Mouse (Mus musculus): ENCODE measurements around the gene Rp9.
A peak's percentile ranks its signal among the peaks of the same experiment; 100 is the strongest.
"Not testable (repeated sequence)": the region's sequence is repeated elsewhere in the genome, so short reads cannot be mapped to it uniquely, and the experiment has no call there.

The Rp9 gene

DNA sequence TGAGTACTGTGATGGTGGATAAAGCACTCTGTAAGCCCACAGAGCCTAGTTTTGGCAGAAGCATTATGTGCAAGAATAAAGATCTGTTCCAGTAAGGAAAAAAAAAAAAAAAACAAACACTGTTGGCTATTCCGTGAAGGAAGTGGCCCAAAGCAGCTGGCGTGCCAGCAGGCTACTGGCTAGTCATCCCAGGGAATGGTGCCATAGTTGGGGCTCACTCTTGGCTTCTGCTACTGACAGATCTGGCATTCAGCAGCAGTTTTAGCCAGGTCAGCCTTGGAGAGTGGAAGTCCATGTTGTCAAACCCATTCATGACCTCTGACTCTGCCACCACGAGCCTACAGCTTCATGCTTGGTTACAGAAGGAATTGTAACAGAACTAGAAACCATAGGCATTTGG is 7.6 kb downstream of the Rp9 start:
- peak; percentile 94 for DNase-seq (ENCODE audit: low read depth)

DNA sequence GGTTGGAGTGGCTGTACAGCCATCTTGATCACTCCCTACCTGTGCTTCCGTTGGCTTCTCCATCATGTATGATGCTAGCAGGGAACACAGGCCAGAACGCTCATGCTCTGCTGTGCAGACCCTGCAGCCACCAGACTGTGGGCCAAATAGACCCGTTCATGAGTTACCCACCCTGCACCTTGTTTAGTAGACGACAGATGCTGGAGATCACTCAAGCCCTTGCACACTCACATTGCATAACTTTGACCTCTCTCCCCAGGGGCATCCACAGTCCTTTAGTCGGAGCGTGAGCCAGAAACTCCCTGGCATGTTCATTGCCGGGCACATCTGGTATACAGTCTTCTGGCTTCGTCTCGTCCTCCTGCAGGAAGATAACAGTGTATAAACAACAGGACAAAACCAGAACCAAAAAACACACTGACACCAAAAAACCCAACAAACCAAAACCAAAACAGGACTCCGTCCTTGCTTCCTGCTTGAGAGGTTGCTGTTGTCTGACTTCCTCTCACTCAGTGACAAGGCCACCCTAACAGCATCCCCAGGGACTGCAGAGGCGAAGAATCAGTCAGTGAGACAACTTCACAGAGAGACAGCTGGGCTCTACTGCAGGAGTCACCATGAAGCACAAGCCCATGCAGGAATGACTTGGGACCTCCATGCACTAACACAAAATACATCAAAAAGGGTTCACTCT is 12.3 kb downstream of the Rp9 start:
- no peak for DNase-seq (ENCODE audit: low read depth)

DNA sequence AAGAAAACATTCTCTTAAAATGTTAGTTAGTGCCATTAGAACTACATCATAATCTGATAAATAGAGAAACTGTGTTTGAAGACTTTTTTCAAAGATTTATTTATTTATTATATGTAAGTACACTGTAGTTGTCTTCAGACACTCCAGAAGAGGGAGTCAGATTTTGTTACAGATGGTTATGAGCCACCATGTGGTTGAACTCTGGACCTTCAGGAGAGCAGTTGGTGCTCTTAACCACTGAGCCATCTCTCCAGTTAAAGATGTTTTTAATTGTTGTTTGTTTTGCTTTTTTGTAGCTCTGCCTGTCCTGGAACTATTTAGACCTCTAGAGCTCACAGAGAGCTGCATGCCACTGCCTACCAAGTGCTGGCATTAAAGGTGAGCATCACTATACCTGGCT is 14.5 kb downstream of the Rp9 start:
- no peak for DNase-seq (ENCODE audit: low read depth)

DNA sequence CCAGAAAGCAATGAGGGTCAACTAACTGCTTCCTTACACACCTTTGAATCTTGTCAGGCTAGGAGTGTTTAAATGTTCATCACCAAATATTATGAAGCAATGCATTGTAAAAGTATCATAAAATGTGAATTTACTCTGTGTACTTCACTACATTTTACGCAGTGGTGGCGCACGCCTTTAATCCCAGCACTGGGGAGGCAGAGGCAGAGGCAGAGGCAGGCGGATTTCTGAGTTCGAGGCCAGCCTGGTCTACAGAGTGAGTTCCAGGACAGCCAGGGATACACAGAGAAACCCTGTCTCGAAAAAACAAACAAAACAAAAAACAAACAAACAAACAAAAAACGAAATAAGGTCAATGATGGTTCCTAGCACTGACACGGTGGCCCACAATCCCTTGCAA is 15.6 kb downstream of the Rp9 start, which contains the start of gene Gm17545:
Gene Gm17545, plus strand, starts transcription at position 301 of the 400 bp plus-strand sequence.
- not testable (repeated sequence) for DNase-seq (ENCODE audit: low read depth)

DNA sequence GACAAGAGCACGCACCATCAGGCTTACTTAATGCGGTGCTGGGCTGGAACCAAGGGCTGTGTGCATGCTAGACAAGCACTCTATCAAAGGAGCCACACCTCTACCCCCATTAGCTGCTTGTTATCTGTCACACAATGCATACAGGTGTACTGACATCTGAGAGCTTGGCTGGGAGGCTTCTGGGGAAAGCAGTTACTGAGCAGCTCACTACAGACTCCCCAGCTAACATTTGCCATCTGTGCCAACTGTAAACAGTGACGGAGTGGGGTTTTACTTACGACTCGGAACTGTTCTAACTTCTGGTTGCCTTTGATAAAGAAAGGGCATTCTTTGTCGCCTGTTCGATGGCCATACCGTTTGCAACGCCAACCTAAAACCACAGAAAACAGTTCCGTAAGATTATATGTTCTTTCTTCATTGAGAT is 16.0 kb downstream of the Rp9 start:
- no peak for DNase-seq (ENCODE audit: low read depth)

DNA sequence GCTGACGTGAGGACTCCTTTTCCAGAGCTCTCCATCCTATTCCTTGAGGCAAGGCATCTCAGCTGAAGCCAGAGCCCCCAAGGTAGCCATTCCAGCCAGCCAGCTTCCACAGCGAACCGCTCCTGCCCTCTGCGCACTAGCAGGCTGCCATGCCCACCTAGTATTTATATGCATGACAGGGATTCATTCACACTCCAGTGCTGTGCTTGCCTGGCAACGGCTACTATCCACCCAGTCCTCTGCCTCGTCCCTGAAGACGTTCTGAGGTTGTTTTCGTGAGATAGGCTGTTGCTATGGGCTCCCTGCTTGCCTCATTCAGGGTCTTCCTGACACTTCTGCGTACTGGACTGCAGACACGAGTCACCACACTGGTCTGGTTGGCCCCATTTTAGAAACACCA is 16.8 kb downstream of the Rp9 start:
- no peak for DNase-seq (ENCODE audit: low read depth)

DNA sequence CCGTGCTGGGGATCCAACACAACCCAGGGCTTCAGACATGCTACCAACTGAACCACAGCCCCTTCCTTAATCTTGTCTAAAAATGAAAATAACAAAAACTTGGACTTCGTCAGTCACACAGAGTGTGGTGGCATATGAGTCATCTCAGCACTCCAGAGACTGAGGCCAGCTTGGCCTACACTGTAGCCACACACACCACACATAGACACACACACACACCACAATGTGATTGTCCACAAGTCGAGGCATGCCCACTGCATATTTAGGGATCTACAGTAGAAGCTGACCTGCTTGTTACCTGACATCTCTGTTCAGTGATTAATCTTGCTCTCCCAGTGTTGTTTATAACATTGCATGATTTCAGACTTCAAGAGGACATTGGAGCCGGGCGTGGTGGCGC is 20.3 kb downstream of the Rp9 start:
- DNase-seq (ENCODE audit: low read depth) = no peak

DNA sequence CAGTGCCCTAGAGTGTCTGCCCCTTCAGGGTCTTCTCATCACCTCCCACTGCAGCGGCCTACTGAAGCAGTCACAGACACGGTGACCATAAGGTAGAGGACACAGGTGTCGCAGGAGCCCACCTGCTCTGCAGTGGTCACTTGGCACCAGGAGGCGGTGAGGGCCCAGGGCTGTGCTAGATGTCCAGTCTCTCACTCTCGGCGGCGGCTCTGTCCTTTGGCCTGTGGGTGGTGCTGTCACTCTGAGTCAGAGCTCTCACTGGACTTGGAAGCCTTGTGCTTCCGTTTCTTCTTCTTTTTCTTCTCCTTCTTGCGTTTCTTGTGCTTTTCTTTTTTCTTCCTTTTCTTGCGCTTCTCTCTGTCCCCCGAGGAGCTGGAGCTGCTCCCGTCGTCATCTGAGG is 21.1 kb downstream of the Rp9 start:
- no peak for DNase-seq (ENCODE audit: low read depth)

DNA sequence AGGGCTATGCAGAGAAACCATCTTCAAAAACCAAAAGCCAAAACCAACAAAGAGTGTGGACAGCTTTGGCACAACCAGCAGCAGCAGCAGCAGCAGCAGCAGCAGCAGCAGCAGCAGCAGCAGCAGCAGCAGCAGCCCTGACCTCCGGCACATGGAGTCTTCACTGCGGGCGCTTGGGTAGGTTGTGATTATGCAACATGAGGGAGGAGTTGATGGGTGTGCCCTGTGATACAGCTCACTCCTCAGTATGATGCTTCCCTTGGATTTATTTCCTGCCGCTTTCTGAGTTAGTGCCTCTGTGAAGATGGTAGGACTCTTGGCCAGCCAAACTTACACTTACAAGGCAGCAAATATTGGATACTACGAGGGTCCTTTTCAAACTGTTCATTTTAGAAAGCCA is 22.3 kb downstream of the Rp9 start:
- DNase-seq (ENCODE audit: low read depth) = no peak

DNA sequence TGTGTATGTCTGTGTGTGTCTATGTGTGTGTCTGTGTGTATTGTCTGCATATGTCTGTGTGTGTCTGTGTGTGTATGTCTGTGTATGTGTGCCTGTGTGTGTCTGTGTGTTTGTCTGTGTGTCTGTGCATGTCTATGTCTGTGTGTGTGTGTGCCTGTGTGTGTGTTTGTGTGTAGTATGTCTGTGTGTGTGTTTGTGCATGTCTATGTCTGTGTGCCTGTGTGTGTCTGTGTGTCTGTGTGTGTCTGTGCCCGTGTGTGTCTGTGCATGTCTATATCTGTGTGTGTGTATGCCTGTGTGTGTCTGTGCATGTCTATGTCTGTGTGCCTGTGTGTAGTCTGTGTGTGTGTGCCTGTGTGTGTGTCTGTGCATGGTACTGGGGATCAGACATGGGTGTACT is 24.4 kb downstream of the Rp9 start:
- no peak for DNase-seq (ENCODE audit: low read depth)

DNA sequence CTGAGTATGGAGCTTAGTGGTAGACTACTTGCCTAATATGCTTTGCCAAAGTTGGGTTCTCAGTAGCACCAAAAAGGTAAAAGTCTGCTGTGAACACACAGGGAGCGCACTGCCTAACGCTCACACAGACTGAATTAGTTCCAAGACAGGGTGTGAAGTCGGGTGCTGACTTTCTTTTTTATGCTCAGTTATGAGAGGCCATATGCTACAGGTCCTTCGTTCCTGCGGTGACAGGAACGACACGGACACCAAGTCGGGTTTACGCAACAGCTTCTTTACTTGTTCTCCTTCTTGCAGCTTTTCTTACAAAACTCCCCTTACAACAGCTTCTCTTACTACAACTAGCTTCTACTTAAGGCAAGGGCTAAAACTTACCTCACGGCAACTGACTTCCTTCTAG is 26.4 kb downstream of the Rp9 start:
- DNase-seq (ENCODE audit: low read depth) = no peak

DNA sequence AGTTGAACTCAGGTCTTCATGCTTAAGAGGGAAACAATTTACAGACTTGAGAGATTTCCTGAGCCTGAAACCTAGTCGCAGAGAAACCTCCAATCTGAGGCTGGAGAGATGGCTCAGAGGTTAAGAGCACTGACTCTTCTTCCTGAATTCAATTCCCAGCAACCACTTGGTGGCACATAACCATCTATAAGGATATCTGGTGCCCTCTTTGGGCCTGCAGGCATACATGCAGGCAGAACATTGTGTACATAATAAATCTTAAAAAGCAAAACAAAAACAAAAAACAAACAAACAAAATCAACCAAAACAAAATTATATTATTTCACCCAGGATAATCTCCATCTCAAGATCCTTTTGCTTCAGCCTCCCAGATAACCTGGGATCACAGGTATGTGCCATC is 30.7 kb downstream of the Rp9 start:
- DNase-seq (ENCODE audit: low read depth) = no peak

DNA sequence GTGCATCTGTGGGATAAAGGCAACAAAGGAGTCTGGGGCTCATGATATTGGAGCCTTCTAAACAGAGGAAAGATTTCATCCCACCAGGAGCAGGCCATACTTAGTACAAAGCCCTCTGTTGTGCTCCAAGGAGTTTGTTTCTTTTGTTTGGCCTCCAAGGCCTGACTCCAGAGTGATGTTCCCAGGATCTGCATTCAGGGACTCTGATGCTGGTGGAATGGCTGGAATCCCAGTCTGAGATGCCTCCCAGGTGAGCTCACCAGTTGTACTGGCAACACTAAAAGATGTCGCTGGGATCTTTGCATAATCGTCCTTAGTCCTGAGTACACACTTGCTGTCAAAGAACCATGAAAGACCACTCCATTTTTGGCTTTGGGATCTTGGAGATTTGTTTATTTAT is 35.4 kb downstream of the Rp9 start:
- no peak for DNase-seq (ENCODE audit: low read depth)

DNA sequence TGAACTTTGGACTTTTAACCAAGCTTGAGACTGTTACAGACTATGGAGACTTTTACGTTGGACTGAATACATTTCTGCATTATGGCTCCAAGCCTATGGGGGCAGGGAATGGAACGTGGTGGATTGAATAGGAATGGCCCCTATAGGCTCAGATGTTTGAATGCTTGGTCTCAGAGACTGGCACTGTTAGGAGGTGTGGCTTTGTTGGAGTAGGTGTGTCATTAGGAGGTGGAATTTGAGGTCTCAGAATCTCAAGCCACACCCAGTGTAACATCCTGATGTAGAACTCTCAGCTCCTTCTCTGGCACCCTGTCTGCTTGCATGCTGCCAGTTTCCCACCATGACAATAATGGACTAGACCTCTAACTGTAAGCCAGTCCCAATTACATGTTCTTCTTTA is 36.3 kb downstream of the Rp9 start:
- DNase-seq (ENCODE audit: low read depth) = no peak

DNA sequence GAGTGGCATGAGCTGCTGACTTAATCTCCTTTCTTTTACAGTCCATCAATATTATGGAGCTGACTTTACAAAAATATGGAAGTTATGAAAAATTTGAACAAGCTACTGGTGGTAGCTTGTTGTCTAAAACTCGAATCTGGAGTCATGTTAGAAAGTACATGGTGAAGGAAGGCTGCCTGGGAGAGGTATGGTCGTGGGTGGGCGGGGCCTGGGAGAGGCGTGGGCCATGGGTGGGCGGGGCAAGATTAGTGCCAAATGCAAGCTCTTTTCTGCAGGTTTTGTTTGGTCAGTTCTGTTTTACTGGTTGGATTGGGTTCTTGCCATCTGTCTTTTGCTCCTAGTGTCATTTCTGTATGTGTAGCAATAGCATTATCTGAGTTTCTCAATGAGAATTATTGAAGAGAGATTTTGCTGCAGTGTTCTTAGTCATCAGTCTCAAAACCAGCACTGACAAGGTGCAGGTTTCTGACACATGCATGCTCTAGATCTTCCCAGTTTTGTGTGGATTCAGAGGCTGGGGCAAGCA is 39.2 kb downstream of the Rp9 start:
- DNase-seq (ENCODE audit: low read depth) = no peak

DNA sequence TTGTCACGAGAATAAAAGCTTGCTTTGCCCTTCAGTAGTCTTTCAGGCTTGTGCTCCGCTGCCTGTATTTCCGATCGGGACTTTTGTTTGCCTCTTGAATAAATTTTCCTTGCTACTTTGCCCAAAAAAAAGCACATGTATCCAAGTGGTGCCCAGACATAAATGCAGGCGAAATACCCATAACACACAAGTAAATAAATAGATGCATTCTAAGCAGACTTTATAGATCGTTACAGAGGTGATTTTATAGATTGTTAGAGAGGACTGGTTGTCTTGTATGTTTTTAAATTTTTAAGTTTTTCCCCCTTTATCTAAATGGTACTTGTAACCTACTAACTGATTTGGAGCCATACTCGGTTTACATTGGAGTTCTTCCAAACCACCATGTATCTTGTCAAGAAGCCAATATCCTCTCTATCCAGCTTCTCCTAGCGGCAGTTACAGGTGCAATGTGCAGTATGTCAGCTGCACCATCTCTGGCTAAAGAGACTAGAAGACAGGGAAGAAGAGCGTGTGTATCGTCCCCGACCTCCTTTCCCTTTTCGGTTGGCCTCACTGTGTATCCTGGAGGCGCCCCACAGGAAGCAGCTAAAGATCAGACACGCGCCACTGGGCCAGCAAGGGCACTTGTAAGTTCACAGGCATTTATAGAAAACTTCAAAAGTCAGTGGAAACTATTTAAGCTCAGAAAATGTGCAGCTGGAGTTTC is 39.9 kb downstream of the Rp9 start:
- no peak for DNase-seq (ENCODE audit: low read depth)

DNA sequence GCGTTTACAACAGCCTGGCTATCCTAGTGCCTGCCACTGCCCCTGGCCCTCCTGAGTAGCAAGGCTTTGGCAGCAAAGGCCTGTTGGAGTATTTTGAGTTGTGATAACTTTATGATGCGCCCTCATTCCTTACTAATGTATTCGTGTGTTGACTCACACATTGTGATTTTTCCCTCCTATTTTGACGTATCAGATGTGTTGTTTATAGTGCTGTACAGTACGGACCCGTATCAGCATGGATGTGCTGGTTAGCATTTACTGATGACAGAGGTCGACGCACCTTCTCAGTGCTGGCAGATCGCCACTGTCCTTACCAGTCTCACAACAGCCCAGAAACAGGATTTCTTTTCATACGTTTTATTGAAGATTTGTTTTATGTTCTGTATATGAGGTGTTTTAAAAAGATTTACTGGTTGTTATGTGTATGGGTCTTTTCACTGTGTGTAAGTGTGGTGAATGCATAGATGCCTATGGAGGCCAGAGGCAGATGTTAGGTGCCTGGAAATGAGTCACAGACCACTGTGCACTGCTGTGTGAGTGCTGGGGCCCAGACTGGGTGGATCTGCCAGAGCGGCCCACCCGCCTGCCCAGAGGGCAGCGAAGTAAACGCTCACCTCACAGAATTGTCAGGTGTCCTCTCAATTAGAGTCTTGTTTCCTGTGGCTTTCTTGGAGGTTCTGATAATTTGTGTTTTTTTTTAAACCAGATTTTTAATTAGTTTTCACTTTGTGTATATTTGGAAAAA is 40.7 kb downstream of the Rp9 start:
- DNase-seq (ENCODE audit: low read depth) = no peak

DNA sequence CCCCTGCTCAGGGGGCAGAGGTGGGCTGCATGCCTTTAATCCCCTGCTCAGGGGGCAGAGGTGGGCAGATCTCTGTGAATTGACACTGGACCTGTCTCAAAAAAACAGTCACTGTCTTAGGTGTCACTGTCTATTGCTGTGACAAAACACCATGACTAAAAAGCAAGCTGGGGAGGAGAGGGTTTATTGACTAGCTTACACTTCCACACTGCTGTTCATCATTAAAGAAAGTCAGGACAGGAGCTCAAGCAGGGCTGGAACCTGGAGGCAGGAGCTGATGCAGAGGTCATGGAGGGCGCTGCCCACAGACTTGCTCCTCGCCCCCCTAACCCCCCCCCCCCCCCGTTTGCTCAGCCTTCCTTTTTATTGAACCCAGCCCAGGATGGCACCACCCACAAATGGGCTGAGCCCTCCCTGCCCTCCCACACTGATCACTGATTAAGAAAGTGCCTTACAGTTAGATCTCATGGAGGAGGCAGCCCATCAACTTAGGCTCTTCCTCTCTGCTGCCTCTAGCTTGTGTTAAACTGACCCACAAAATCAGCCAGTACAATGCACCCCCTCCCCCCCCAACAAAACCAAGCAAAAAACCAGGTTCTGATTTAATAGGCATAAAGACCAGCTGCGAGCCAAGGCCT is 41.4 kb downstream of the Rp9 start:
- DNase-seq (ENCODE audit: low read depth) = no peak

DNA sequence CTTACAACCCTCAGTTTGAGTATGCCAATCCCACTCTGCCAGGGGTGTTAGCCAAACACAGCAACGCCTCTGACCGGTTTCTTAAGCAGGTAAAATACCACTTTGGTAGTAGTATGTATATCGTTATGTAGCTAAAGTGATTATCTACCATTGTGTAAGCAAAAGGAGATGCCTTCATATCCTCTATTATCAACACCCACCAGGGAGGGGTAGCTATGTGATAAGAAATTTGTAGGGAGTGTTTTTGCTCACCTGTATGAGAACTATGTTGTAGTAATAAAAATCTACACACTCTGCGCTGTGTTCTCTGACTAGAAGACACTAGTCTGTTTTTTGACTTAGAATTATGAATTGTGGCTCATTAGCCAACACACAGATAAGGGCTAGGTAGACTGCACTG is 44.8 kb downstream of the Rp9 start:
- DNase-seq (ENCODE audit: low read depth) = no peak

DNA sequence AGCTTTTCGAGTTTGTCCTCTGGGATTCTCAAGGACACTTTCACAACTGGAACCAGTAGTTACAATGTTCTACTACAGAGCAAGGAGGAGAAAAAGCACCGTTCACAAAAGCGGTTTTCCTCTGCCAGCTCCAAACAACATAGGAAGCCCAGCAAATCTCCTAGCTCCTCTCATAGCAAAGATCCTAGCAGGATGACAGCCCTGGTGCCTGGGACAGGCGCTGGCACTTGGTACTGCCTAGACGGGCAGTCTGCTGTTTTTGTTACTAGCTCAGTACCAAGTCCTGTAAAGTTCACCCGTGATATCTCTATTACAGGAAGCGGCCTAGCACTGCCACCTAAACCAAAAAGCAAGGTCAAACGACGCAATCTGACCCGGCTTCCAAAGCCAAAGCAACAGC is 45.3 kb downstream of the Rp9 start:
- no peak for DNase-seq (ENCODE audit: low read depth)

DNA sequence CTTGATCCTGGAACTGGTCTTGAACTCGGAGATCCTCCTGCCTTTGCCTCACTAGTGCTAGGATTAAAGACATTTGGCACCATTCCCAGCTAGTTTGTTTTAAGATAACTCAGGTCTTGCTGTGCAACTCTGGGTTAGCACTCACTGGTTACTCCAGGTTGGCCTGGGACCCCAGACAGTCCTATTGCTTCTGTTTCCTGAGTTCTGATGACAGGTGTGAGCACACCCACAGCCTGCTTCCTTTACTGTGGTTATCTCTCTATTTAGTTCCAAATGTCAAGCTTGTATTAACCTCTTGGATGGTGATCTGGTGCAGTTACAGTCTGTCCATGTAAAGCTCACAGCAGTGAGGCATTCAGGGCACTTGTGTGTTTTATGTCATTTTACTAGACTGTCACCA is 46.0 kb downstream of the Rp9 start:
- no peak for DNase-seq (ENCODE audit: low read depth)

DNA sequence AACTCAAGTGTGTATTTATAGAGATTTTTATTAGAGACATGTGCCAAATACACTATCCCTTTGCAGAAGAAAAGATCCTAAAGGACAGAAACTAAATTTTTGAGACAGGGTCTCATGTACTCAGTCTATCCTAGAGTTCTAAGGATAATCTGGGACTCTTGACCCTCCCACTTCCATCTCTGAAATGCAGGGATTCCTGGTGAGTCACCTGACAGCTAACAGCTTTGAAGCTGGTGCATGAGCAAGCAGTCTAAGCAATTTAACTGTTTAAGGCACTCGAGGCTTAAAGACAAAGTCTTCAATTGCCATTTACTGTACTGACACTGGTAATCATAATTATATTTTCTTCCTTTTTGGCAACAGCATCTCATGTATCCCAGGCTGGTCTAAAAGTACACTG is 47.0 kb downstream of the Rp9 start:
- no peak for DNase-seq (ENCODE audit: low read depth)

DNA sequence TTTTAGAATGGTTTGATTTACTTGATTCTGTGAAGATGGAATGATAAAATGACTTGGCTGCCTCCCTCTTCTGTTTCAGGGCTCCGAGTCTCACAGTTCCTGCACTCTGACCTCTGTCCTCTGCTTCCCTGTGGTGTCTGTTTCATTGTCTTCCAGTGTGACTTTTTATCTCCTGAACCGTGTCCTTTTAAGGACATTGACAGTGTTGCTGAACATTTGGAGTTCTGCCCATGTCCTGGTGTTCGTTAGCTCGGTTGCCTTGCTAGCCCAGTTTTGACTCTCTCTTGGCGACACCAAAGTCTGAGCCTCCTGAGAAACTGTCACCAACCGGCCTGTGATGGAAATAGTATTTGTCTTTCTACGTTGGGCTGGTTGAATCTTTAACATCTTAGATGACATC is 49.1 kb downstream of the Rp9 start:
- no peak for DNase-seq (ENCODE audit: low read depth)
